Mouse (Mus musculus) kidney, adult 10 weeks (tissue): Measurements from ENCODE around the gene Nkapd1. TPM values are rescaled to one million over a fixed set of nuclear protein-coding genes. Genes with fewer than 3 reads are reported as not detected.

Source experiments
- polyA plus RNA-seq: library from polyadenylated mRNA; stranded (reverse); fragments of 350-450 nt; fragmentation: Illumina TruSeq; extraction: RNeasy Lipid Tissue Mini Kit (QIAGEN cat#74804); gene quantifications from one replicate; pipeline ENCODE4 v1.2.3, GENCODE M21; 2014; ENCODE audit warnings: low read depth, low replicate concordance

Gene Nkapd1
- polyA plus RNA-seq, result 70.3 TPM

DNA sequence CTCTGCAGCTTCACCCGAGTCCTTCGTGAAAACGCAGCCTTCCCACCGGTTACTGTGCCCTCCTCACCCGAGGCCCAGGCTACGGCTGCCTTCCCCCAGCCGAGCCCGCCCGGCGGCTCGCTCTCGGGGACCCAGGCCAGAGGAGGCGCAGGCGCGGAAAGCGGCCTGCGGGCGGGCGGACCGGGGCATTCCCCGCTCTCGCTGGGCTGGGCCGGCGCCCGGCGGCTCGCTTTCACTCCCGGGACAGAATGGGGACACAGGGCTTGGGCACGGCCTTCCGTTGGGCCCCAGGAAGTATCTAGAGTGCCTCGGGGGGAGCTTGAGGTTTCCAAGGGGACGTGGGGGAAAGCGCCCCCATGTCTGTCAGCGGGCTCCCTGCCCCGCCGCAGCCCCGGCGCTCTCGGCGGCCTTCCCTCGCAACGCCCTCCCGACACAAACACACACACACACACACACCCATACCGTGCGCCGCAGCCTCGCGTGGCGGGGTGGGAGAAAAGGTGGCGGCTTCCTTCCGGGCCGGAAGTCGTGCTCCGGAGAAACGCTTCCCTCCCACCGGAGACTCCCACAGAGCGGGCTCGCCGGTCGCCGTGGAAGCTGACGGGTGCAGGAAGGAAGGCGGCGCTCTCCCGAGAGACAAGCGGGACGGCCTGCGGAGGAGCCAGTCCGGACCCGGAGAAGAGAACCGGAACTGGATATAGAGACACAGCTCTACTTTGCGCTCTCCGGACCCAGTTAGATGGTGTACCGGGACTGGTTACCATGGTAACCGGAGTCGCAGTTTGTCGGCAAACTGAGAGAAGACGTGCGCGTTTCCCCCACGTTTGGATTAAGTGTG, at the start of gene Nkapd1, which contains the start of gene Pih1d2:
Nkapd1 (minus strand) TSS at position 699 of the 838 bp plus-strand sequence.
Pih1d2 (plus strand) TSS at position 556 of the 838 bp plus-strand sequence.

DNA sequence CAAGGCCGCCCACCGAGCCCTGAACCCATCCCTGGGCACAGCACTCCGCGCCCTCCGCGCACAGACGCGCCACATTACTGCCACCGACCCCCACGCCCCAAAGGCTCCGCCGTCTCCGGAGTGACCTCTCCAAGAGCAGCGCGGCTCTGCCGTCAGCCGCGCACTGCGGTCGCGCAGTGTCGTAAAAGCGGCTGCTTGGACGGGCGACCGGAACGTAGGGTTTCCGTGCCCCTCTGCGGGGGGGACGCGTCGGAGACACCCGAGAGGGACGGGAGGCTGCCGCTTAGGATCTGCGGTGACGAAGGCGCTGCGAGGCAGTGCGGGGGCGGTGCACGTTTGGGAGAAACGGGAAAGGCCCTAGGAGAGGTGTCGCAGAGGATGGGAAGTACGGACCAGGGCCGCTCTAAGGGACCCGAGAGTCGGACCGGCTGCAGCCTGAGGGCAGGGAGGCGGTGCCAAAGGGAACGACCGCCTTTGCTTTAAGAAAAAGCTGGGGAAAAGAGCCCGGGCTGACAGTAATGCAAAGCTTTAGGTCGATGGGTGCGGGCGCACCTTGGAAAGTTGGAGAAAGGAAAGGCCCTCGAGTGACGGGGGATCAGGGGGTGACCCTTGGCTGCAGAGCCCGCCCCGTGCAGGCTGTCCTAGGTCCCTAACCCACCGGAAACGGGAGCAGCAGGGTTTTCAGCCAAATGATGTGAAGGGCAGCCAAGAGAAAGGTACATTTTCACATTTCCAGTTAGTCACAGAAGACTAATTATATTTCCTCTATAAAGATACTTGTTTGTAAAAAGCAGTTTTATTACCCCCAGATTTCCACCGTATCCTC, 42.3 kb upstream of the Nkapd1 start, which contains the start of gene Dlat:
Dlat (minus strand) TSS at position 389 of the 826 bp plus-strand sequence.

DNA sequence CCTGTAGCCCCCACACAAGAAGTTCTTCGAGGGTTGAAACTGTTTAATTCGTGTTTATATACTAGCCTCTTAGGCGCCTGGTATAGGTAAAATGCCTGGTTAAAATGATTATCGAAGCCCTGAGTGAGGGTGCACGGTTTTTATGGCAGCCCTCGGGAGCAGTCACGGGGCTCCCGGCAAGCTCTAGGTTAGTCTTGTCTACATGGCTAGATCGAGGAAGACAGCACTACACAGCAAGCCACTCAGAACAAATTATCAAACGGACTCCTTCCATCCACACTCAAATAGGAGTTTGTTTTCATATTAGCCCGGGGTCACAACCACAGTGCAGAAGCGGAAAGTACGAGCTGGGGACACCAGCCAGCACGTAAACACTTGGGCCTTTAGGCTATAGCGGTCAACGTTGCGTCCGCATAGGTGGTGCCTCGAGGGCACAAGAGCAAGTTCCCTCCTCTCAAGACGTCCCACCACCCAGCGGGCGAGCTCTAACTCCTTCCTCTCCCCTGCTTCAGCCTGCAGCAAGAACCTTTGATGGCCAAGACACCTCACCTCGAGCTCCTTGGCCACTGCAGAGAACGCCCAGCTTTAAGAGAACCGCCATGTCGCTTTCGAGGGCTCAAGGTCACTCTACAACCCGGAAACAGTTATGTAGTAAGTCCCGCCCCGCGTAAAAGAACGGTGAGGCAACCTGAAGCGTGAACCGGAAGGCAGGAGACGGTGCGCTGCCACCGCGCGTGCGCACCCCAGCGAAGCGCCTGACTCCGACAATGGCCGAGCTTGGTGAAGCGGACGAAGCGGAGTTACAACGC, 13.9 kb downstream of the Nkapd1 start, which contains the start of the genes Sdhd and Timm8b:
Sdhd (minus strand) TSS at position 624 of the 809 bp plus-strand sequence.
Timm8b (plus strand) TSS at position 722 of the 809 bp plus-strand sequence.

DNA sequence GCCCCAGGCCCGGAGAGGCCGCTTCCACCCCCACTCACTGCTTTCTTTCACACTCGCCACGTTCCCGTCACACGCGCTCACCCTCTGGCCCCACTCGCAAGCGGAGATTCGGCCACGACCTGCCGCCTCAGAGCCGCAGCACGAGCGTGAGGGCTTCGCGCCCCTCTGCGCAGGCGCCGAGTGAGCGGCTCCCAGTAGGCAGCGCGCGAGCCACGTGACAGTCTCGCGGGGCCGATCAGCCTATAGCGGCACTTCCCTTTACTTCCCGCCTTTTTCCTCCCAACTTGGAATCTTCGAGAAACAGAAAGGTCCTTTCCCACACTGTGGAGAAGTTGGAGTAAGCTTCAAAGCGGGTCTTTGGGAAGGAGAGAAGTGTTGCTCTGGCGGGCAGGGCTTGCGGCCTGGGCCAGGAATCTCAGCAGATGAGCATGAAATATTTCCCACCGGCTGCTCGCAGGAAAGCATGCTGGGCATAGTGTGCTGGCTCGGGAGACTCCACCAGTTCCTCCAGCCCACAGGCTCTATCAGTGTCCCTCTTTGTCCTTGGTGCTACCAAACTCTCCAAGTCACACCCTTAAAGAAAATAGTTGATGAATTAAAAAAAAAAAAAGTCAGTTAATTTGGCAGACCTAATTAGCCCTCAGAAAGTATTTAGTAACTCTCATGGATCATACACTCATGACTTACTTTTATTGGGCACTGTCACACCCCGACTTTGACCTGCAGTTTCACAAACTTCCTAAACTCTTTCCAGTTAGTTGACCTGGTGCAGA, 55.9 kb downstream of the Nkapd1 start, which contains the start of gene Tex12:
Tex12 (minus strand) TSS at position 181 of the 773 bp plus-strand sequence.

Other genes with a start within 250 kb of the Nkapd1 start
- 42.2 TPM for gene Plet1, start 122.9 kb downstream of the Nkapd1 start, polyA plus RNA-seq
- gene Pts, start 88.7 kb downstream of the Nkapd1 start, polyA plus RNA-seq, result 267 TPM
- gene Il18, start 62.6 kb downstream of the Nkapd1 start, polyA plus RNA-seq, result 9.1 TPM
- gene Bco2, start 62.3 kb downstream of the Nkapd1 start, polyA plus RNA-seq, result 13.1 TPM
- gene Tex12, start 56.1 kb downstream of the Nkapd1 start, polyA plus RNA-seq, result not detected
- 501 TPM for gene Sdhd, start 13.7 kb downstream of the Nkapd1 start, polyA plus RNA-seq
- gene Timm8b, start 13.6 kb downstream of the Nkapd1 start, polyA plus RNA-seq, result 186 TPM
- 11.1 TPM for gene Pih1d2, start 143 bp downstream of the Nkapd1 start, polyA plus RNA-seq
- 252 TPM for gene Dlat, start 42.3 kb upstream of the Nkapd1 start, polyA plus RNA-seq
- gene Dixdc1, start 122.1 kb upstream of the Nkapd1 start, polyA plus RNA-seq, result 14.0 TPM
- 80.6 TPM for gene 2310030G06Rik, start 129.1 kb upstream of the Nkapd1 start, polyA plus RNA-seq
- 43.4 TPM for gene Cryab, start 133.9 kb upstream of the Nkapd1 start, polyA plus RNA-seq
- gene Hspb2, start 134.9 kb upstream of the Nkapd1 start, polyA plus RNA-seq, result not detected
- 8.9 TPM for gene Fdxacb1, start 150.8 kb upstream of the Nkapd1 start, polyA plus RNA-seq
- gene Alg9, start 157.6 kb upstream of the Nkapd1 start, polyA plus RNA-seq, result 7.4 TPM
- gene 1110032A03Rik, start 158.1 kb upstream of the Nkapd1 start, polyA plus RNA-seq, result 164 TPM
- gene Ppp2r1b, start 227.8 kb upstream of the Nkapd1 start, polyA plus RNA-seq, result 39.4 TPM